Mouse (Mus musculus): ENCODE data around the gene Qpct.

The Qpct gene

GRCm38 (mm10) chr17:79051606-79052005 lies at the start of gene Qpct:
Qpct (plus strand) TSS chr17:79051906.
- DNase-seq: no peak

DNA sequence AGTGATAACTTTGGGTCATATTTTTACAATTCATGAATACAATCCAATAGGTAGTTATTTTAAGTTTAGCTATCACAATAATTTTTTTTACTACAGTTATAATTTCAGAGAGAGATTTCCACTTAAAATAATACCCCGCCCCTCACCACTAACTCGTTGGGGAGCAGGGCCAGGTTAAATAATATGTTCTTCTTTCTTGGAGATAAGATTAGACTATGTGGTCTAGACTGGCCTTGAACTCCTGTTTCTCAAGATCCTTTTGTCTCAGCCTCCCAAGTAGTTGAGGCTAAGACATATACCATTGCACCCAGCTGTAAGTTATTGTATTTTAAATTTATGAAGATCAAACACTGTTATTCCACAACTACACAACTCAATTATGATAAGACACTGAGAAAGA lies 38.1 kb upstream of the Qpct start:
- DNase-seq: no peak

- DNase-seq: no peak
Observed at GRCm38 (mm10) chr17:79014911-79015685, 36.6 kb upstream of the Qpct start.

- DNase-seq: no peak
Observed at GRCm38 (mm10) chr17:79015831-79016230, 35.9 kb upstream of the Qpct start.

- DNase-seq: no peak
Observed at GRCm38 (mm10) chr17:79018422-79018821, 33.3 kb upstream of the Qpct start.

- DNase-seq: peak in 1 of 2 experiments; percentile 24
Observed at GRCm38 (mm10) chr17:79019726-79020207, 31.9 kb upstream of the Qpct start.

DNA sequence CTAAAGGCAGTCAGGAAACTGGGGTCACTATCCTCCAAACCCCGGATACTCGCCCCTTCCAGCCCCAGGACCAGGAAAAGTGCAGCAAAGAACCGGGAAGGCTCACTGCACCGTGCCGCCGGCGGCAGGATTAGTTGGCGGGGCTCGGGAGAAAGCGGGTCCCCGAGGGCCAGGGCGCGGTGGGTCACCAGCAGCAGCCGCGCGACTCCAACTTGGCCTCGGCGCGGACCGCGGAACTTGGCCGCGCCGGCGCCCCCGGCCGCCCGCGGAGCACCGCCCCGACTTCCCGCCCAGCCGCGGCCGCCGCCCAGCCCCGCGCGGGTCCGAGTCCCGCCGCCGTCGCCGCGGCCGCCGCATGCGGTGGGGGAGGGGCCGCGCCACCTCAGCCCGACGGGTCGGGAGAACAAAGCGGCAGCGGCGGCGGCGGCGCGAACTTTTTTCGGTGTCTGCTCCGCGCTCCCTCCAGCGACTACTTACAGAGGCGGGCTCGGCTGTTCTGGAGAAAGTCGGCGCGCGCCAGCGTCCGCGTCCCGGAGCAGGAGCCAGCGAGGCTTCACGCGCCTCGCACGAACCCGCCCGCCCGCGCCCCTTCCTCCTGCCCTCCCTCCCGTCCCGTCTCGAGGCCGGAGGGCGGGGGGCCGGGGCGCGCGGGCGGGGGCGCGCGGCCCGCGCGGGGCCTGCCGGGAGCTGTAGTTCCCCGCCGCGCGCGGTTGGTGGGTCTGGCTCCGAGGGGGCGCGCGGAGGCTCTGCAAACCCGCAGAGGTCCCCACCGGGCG lies 31.3 kb upstream of the Qpct start, which contains the start of gene Prkd3:
Gene Prkd3, minus strand, starts transcription at position 609 of the 776 bp plus-strand sequence.
- peak; percentile 64 to 80 for DNase-seq

DNA sequence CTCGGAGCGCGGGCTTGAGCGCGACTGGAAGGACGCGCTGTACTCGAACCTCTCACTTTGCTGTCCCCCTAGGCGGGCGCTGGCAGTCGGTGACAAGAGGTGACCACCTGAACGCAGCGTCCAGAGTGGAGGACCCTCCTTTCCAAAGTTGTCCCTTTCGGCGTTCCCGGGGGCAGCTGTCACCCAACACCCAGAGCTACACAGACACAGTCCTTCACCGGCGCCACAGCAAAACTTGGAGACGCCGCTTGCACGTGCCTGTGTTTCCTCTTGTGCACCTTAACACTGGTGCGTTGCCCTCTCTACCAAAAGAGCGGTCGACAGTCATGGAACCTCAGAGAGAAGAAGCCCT lies 30.7 kb upstream of the Qpct start:
- no peak for DNase-seq

- DNase-seq: no peak
Observed at GRCm38 (mm10) chr17:79022746-79023145, 29.0 kb upstream of the Qpct start.

DNA sequence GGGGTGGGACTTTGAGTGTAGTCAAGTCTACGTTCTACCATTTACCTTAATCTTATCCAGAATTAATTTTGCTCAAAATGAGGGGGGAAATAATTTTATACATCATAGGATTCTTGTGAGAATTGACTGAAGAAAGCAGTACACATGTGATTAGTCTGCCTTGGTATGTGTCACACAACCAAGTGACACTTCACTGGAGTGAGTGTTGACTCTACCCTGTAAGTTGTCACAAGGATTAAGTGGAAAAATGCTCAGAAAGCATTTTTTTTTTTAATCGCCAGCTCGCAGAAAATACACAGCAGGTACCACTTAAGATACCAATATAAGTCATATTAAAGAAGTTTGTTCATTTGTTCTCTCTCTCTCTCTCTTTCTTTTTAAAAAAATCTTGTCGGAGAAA lies 27.2 kb upstream of the Qpct start:
- no peak for DNase-seq

GRCm38 (mm10) chr17:79029226-79029625 lies 22.5 kb upstream of the Qpct start:
- no peak for DNase-seq

DNA sequence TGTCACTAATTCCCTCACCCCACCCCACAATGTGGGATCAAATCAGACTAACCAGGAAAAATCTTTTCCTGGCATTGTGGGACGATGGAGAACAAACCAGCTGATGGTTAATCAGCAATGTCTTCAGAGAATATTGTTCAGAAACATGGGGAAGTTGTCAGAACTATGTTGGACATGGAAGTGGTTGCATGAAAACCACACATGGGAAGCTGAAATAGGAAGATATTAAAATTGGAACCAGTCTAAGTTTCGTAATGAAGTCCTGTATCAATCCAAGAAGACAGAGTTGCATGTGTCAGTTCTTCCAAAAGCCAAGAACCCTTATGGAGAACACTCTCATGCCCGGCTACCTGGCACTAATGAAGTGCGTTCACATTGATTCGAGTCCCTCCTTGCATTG lies 20.1 kb upstream of the Qpct start:
- DNase-seq: no peak

DNA sequence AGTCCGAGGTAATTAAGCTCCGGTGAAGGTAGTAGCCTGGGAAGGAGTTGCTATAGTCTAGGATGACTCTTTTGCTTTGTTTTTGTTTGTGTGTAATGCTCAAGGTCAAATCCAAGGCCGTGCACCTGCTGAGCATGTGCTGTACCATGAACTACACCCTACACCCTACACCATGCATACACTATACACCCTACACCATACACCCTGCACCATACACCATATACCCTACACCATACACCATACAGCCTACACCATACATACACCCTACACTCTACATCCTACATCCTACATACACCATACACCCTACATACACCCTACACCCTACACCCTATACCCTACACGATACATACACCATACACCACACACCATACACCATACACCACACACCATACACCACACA lies 18.9 kb upstream of the Qpct start:
- DNase-seq: no peak

GRCm38 (mm10) chr17:79039660-79040059 lies 12.0 kb upstream of the Qpct start:
- DNase-seq: no peak

GRCm38 (mm10) chr17:79043705-79044104 lies 8.0 kb upstream of the Qpct start:
- DNase-seq: no peak

- DNase-seq: peak; percentile 47 to 56
Observed at GRCm38 (mm10) chr17:79052088-79052812, 544 bp downstream of the Qpct start.

GRCm38 (mm10) chr17:79058271-79058670 lies 6.6 kb downstream of the Qpct start:
- no peak for DNase-seq

- DNase-seq: no peak
Observed at GRCm38 (mm10) chr17:79060221-79060620, 8.5 kb downstream of the Qpct start.

- DNase-seq: no peak
Observed at GRCm38 (mm10) chr17:79064250-79064649, 12.5 kb downstream of the Qpct start.

- DNase-seq: no peak
Observed at GRCm38 (mm10) chr17:79068581-79068980, 16.9 kb downstream of the Qpct start.

- DNase-seq: no peak
Observed at GRCm38 (mm10) chr17:79069019-79069418, 17.3 kb downstream of the Qpct start.

GRCm38 (mm10) chr17:79069766-79070480 lies 18.2 kb downstream of the Qpct start:
- DNase-seq: no peak

GRCm38 (mm10) chr17:79071951-79072350 lies 20.2 kb downstream of the Qpct start:
- DNase-seq: no peak

All from kidney, postnatal 25 days (tissue).